Mouse (Mus musculus): ENCODE measurements at regions not wholly inside any gene's neighbourhood (a gene's known extent, or its start where the extent isn't known, plus 50 kb on each side); places are given as distances from the start of the nearest gene placed in this dataset.
A peak's percentile ranks its signal among the peaks of the same experiment; 100 is the strongest.

GRCm38 (mm10) chr5:39023241-39023640 is 146.6 kb upstream of the Clnk start:
- Histone ChIP-seq H3K36me3 (ENCODE audit: control insufficient read depth, insufficient read depth, low read length, poor library complexity, severe bottlenecking) (no peaks in the 10 kb centered on the region), H3K4me1 (ENCODE audit: control insufficient read depth in 2 of 2, insufficient read depth in 2 of 2, low read length in 2 of 2, poor library complexity in 1 of 2) (no peaks in the 10 kb centered on the region), H3K9ac (ENCODE audit: insufficient read depth, low read depth, low read length, poor library complexity, severe bottlenecking) (no peak overlapping the region), H3K27ac (ENCODE audit: insufficient read depth, low read depth, low read length, poor library complexity, severe bottlenecking) (no peak overlapping the region), H3K9me3 (ENCODE audit: control insufficient read depth, insufficient read depth, low read depth, low read length) (no peaks in the 10 kb centered on the region), H3K4me3 (ENCODE audit: insufficient read depth in 1 of 2, low read depth in 1 of 2, low read length in 2 of 2, poor library complexity in 1 of 2, severe bottlenecking in 1 of 2) (no peak overlapping the region)
- DNase-seq (ENCODE audit: low read depth, low spot score) = no peak
- in situ Hi-C loops (cut with MboI; ENCODE audit: low sequenced_read_pairs in 2 of 2, unreplicated experiment in 2 of 2) = no loop called here
- TF ChIP-seq CHD2 (IDR thresholded peaks at IDR 0.05; ENCODE audit: low read depth, low read length) = no peak
- TF ChIP-seq ZNF384 (IDR thresholded peaks at IDR 0.05; ENCODE audit: low read depth, low read length) = peak; percentile 9; the same call in 1 of the 2 replicates

- Histone ChIP-seq H3K9ac (ENCODE audit: insufficient read depth, low read depth, low read length, poor library complexity, severe bottlenecking) (no peak overlapping the region), H3K4me1 (ENCODE audit: control insufficient read depth in 2 of 2, insufficient read depth in 2 of 2, low read length in 2 of 2, poor library complexity in 1 of 2) (no peaks in the 10 kb centered on the region), H3K36me3 (ENCODE audit: control insufficient read depth, insufficient read depth, low read length, poor library complexity, severe bottlenecking) (no peaks in the 10 kb centered on the region), H3K4me3 (ENCODE audit: insufficient read depth in 1 of 2, low read depth in 1 of 2, low read length in 2 of 2, poor library complexity in 1 of 2, severe bottlenecking in 1 of 2) (no peak overlapping the region), H3K9me3 (ENCODE audit: control insufficient read depth, insufficient read depth, low read depth, low read length) (no peaks in the 10 kb centered on the region), H3K27ac (ENCODE audit: insufficient read depth, low read depth, low read length, poor library complexity, severe bottlenecking) (no peak overlapping the region)
- TF ChIP-seq CHD2 (IDR thresholded peaks at IDR 0.05; ENCODE audit: low read depth, low read length) (no peak), ZC3H11A (IDR thresholded peaks at IDR 0.05; ENCODE audit: borderline replicate concordance, low read depth, low read length) (no peak), MAFK (IDR thresholded peaks at IDR 0.05; ENCODE audit: insufficient read depth, low read depth, low read length) (no peak), ZNF384 (IDR thresholded peaks at IDR 0.05; ENCODE audit: low read depth, low read length) (no peak), HCFC1 (IDR thresholded peaks at IDR 0.05; ENCODE audit: borderline replicate concordance, insufficient read depth, low read length) (no peak)
- DNase-seq (ENCODE audit: low read depth, low spot score) = no peak
- in situ Hi-C loops (cut with MboI; ENCODE audit: low sequenced_read_pairs in 2 of 2, unreplicated experiment in 2 of 2) = no loop called here
These were observed 124.0 kb upstream of the Clnk start for GRCm38 (mm10) chr5:39000643-39001042.

- no peak for TF ChIP-seq MAFK (IDR thresholded peaks at IDR 0.05; ENCODE audit: insufficient read depth, low read depth, low read length)
- no peak for TF ChIP-seq ZNF384 (IDR thresholded peaks at IDR 0.05; ENCODE audit: low read depth, low read length)
- TF ChIP-seq CHD2 (IDR thresholded peaks at IDR 0.05; ENCODE audit: low read depth, low read length) = no peak
- TF ChIP-seq HCFC1 (IDR thresholded peaks at IDR 0.05; ENCODE audit: borderline replicate concordance, insufficient read depth, low read length) = no peak
- no peak for TF ChIP-seq ZC3H11A (IDR thresholded peaks at IDR 0.05; ENCODE audit: borderline replicate concordance, low read depth, low read length)
- DNase-seq (ENCODE audit: low read depth, low spot score) = no peak
- Histone ChIP-seq H3K4me3 (ENCODE audit: insufficient read depth in 1 of 2, low read depth in 1 of 2, low read length in 2 of 2, poor library complexity in 1 of 2, severe bottlenecking in 1 of 2) (no peak overlapping the region), H3K9me3 (ENCODE audit: control insufficient read depth, insufficient read depth, low read depth, low read length) (no peaks in the 10 kb centered on the region), H3K36me3 (ENCODE audit: control insufficient read depth, insufficient read depth, low read length, poor library complexity, severe bottlenecking) (no peaks in the 10 kb centered on the region), H3K9ac (ENCODE audit: insufficient read depth, low read depth, low read length, poor library complexity, severe bottlenecking) (no peak overlapping the region), H3K27ac (ENCODE audit: insufficient read depth, low read depth, low read length, poor library complexity, severe bottlenecking) (no peak overlapping the region), H3K4me1 (ENCODE audit: control insufficient read depth in 2 of 2, insufficient read depth in 2 of 2, low read length in 2 of 2, poor library complexity in 1 of 2) (no peaks in the 10 kb centered on the region)
- in situ Hi-C loops (cut with MboI; ENCODE audit: low sequenced_read_pairs in 2 of 2, unreplicated experiment in 2 of 2) = no loop called here
These were observed 123.1 kb upstream of the Clnk start for GRCm38 (mm10) chr5:38999700-39000099.

- H3K27ac ChIP-seq (ENCODE audit: insufficient read depth, low read depth, low read length, poor library complexity, severe bottlenecking) = no peak overlapping the region
- no peak for TF ChIP-seq ZC3H11A (IDR thresholded peaks at IDR 0.05; ENCODE audit: borderline replicate concordance, low read depth, low read length)
- no peaks in the 10 kb centered on the region for H3K36me3 ChIP-seq (ENCODE audit: control insufficient read depth, insufficient read depth, low read length, poor library complexity, severe bottlenecking)
- no peak overlapping the region for H3K9ac ChIP-seq (ENCODE audit: insufficient read depth, low read depth, low read length, poor library complexity, severe bottlenecking)
- no peak for DNase-seq (ENCODE audit: low read depth, low spot score)
- in situ Hi-C loops (cut with MboI; ENCODE audit: low sequenced_read_pairs in 2 of 2, unreplicated experiment in 2 of 2) = no loop called here
- no peaks in the 10 kb centered on the region for H3K4me1 ChIP-seq (ENCODE audit: control insufficient read depth in 2 of 2, insufficient read depth in 2 of 2, low read length in 2 of 2, poor library complexity in 1 of 2)
- H3K9me3 ChIP-seq (ENCODE audit: control insufficient read depth, insufficient read depth, low read depth, low read length) = no peaks in the 10 kb centered on the region
- H3K4me3 ChIP-seq (ENCODE audit: insufficient read depth in 1 of 2, low read depth in 1 of 2, low read length in 2 of 2, poor library complexity in 1 of 2, severe bottlenecking in 1 of 2) = no peak overlapping the region
These were observed 96.0 kb upstream of the Clnk start for GRCm38 (mm10) chr5:38972397-38973159.

- Histone ChIP-seq H3K4me1 (ENCODE audit: control insufficient read depth in 2 of 2, insufficient read depth in 2 of 2, low read length in 2 of 2, poor library complexity in 1 of 2) (no peaks in the 10 kb centered on the region), H3K9me3 (ENCODE audit: control insufficient read depth, insufficient read depth, low read depth, low read length) (no peaks in the 10 kb centered on the region), H3K36me3 (ENCODE audit: control insufficient read depth, insufficient read depth, low read length, poor library complexity, severe bottlenecking) (no peaks in the 10 kb centered on the region), H3K27ac (ENCODE audit: insufficient read depth, low read depth, low read length, poor library complexity, severe bottlenecking) (no peak overlapping the region), H3K4me3 (ENCODE audit: insufficient read depth in 1 of 2, low read depth in 1 of 2, low read length in 2 of 2, poor library complexity in 1 of 2, severe bottlenecking in 1 of 2) (no peak overlapping the region), H3K9ac (ENCODE audit: insufficient read depth, low read depth, low read length, poor library complexity, severe bottlenecking) (no peak overlapping the region)
- DNase-seq (ENCODE audit: low read depth, low spot score) = no peak
- no peak for TF ChIP-seq ZC3H11A (IDR thresholded peaks at IDR 0.05; ENCODE audit: borderline replicate concordance, low read depth, low read length)
- no peak for TF ChIP-seq ZNF384 (IDR thresholded peaks at IDR 0.05; ENCODE audit: low read depth, low read length)
- no peak for TF ChIP-seq CHD2 (IDR thresholded peaks at IDR 0.05; ENCODE audit: low read depth, low read length)
- no peak for TF ChIP-seq HCFC1 (IDR thresholded peaks at IDR 0.05; ENCODE audit: borderline replicate concordance, insufficient read depth, low read length)
- TF ChIP-seq MAFK (IDR thresholded peaks at IDR 0.05; ENCODE audit: insufficient read depth, low read depth, low read length) = no peak
- in situ Hi-C loops (cut with MboI; ENCODE audit: low sequenced_read_pairs in 2 of 2, unreplicated experiment in 2 of 2) = no loop called here
These were observed 93.9 kb upstream of the Clnk start for GRCm38 (mm10) chr5:38970497-38970896.

Measured in ES-E14 (cell line).